Mouse (Mus musculus): ENCODE measurements at regions not wholly inside any gene's neighbourhood (a gene's known extent, or its start where the extent isn't known, plus 50 kb on each side); places are given as distances from the start of the nearest gene placed in this dataset.

- TF ChIP-seq EP300 (IDR thresholded peaks at IDR 0.05; ENCODE audit: low read length): no peak
- TF ChIP-seq ZC3H11A (IDR thresholded peaks at IDR 0.05; ENCODE audit: low read depth, low read length): no peak
Observed at GRCm38 (mm10) chr4:12826419-12826818, 654.6 kb upstream of the Fam92a start.
